ENCODE assay signal across 8 mouse cellular contexts in the genomic region with DNA sequence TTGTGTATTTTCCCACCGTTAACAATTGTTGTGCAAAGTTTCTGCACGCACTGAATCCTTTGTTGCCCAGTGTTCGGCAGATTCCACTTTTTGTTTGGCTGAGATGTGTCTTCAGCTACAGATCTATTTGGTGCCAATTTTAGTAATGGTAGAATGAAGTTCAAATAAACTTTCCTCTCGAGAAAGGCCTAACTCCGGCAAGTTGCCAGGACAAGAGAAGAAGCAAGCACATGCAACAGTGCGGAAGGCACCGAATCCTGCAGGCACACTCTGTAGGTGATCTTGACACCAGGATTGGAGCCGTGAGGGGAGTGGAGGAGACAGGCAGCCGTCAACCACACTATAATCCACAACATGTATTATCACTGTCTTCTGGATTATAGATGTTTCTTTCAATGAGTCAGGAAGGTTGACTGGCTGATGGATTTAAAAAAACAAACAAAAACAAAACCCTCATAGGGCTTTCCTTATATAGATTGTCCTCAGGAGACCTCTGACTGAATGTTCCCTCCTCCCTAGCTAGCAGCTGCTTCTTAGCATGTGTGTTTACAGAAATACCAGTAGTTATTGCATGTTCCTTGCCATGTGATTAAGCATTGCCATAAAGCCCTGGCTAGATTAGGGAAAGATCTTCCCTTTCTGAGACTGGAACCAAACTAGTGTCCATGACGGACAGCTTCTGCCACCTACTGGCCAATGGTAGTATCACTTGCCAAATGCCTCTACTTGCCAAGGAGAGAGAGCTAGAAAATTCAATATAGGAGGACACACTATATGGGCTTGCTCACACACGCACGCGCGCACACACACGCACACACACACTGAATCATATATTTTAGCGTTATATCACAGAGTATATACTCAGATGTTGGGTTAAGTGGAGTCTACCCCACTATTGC. TPM values are rescaled to one million over a fixed set of nuclear protein-coding genes. Genes with fewer than 3 reads are reported as not detected.
DNase-seq lines count a peak whose midpoint lies in the region; ATAC-seq and TF ChIP-seq lines count a peak whose summit lies in the region.

No protein-coding gene starts in this region.

- no peak overlapping the region for H3K4me2 ChIP-seq in liver, embryonic 12.5 days

- 43% methylated on average over 16 of the region's 16 CpGs for WGBS in liver, embryonic 12.5 days (ENCODE audit: insufficient replicate concordance)
- 46% methylated on average over 16 of the region's 16 CpGs for WGBS in kidney, adult 2 months

- TF ChIP-seq CTCF in kidney, adult 2 months (conservative IDR thresholded peaks at IDR 0.05; ENCODE audit: insufficient read depth, insufficient read length, low read depth, low read length), result peak; percentile 97

- no peak for ATAC-seq in liver, embryonic 12.5 days

- no peaks in the 10 kb centered on the region for H3K36me3 ChIP-seq in liver, embryonic 12.5 days
- H3K36me3 ChIP-seq in kidney, adult 2 months (ENCODE audit: control insufficient read depth, insufficient read depth, low read length), result no peaks in the 10 kb centered on the region

- no peak for TF ChIP-seq POLR2A in kidney, adult 2 months (IDR thresholded peaks at IDR 0.05; ENCODE audit: low read depth, low read length)

- peak; percentile 73 for DNase-seq in liver
- DNase-seq in embryo, embryonic 10 days (ENCODE audit: low spot score), result peak; percentile 94
- peak; percentile 73 for DNase-seq in gastrocnemius, postnatal 14 days
- DNase-seq in kidney, adult 2 months, result peak; percentile 77
- DNase-seq in left cerebral cortex, postnatal 4 days, result peak; percentile 84
- peak; percentile 33 to 64 for DNase-seq in monocyte, adult 2 months (ENCODE audit: low read depth in 1 of 2, low spot score in 2 of 2)
- DNase-seq in spleen, postnatal 10 days (ENCODE audit: low spot score in 2 of 2), result peak; percentile 53 to 80

- peaks cover 8% of the 10 kb centered on the region; the same call in 1 of the 2 replicates for H3K27me3 ChIP-seq in liver, embryonic 12.5 days (replicated peaks)
- H3K27me3 ChIP-seq in kidney, adult 2 months (replicated peaks; ENCODE audit: control insufficient read depth, insufficient read depth, low read length), result no peaks in the 10 kb centered on the region

- intact Hi-C loops in gastrocnemius, postnatal 14 days (cut with DNase I; ENCODE audit: low total_unique reads), result loop anchor here (5.0 to 10.0 kb wide), 3 partner anchors 161 to 686 kb away; no protein-coding TSS in a partner anchor
- intact Hi-C loops in left cerebral cortex, postnatal 4 days (cut with DNase I), result loop anchor here (2.0 to 5.0 kb wide), 2 partner anchors 450 to 686 kb away; no protein-coding TSS in a partner anchor

- H3K9ac ChIP-seq in liver, embryonic 12.5 days, result no peak overlapping the region

- H3K4me3 ChIP-seq in liver, embryonic 12.5 days, result no peak overlapping the region
- H3K4me3 ChIP-seq in kidney, adult 2 months (ENCODE audit: insufficient read depth, low read depth, low read length), result no peak overlapping the region

- H3K4me1 ChIP-seq in liver, embryonic 12.5 days, result no peaks in the 10 kb centered on the region
- no peaks in the 10 kb centered on the region for H3K4me1 ChIP-seq in kidney, adult 2 months (ENCODE audit: control insufficient read depth, insufficient read depth, low read length)

- H3K27ac ChIP-seq in liver, embryonic 12.5 days, result no peak overlapping the region
- no peak overlapping the region for H3K27ac ChIP-seq in kidney, adult 2 months (ENCODE audit: insufficient read depth, low read depth, low read length)

- H3K9me3 ChIP-seq in liver, embryonic 12.5 days (replicated peaks), result no peaks in the 10 kb centered on the region

RNA-seq across cellular contexts. Expression of a gene that starts 18.0 kb away (rescaled TPM):
- polyA plus RNA-seq in liver, embryonic 12.5 days (2016; fragmentation: Nextera tagmentation; extraction: Ambion mirVana), result not detected in 2 replicates
- not detected for total RNA-seq in gastrocnemius, postnatal 14 days (2021)
- not detected in 2 replicates for polyA plus RNA-seq in kidney, adult 2 months (2012; rRNA removed)
- not detected for total RNA-seq in left cerebral cortex, postnatal 4 days (2021)
